Mouse (Mus musculus) forebrain, postnatal 0 days (tissue): ENCODE data around the gene Gm49378. TPM values are rescaled to one million over a fixed set of nuclear protein-coding genes. Genes with fewer than 3 reads are reported as not detected.
A peak's percentile ranks its signal among the peaks of the same experiment; 100 is the strongest.

Experiments
- ATAC-seq: fragments of 200-750 bp; cut with Nextera tagmentation; 2 replicates; pipeline ENCODE4 v1.8.0; 2017; ENCODE audit warnings: mild to moderate bottlenecking, moderate library complexity
- DNase-seq: peaks from one replicate; pipeline ENCODE4 v3.0.0-alpha.2; 2015
- H3K27ac ChIP-seq: fragments of 300-500 bp; sonication (generic); 2 replicates; pipeline ENCODE4 v1.5.1; 2014; ENCODE audit warnings: low read depth, mild to moderate bottlenecking, antibody characterized with exemption, low read length, moderate library complexity, mixed read lengths
- H3K27me3 ChIP-seq: fragments of 300-500 bp; sonication (generic); 2 replicates; pipeline ENCODE4 v1.6.1; 2014; ENCODE audit warnings: mild to moderate bottlenecking, low read length, mixed read lengths; ENCODE audit not compliant: insufficient read depth
- H3K36me3 ChIP-seq: fragments of 300-500 bp; sonication (generic); 2 replicates; pipeline ENCODE4 v1.6.1; 2014; ENCODE audit warnings: mild to moderate bottlenecking, moderate library complexity; ENCODE audit not compliant: insufficient read depth
- H3K4me1 ChIP-seq: fragments of 300-500 bp; sonication (generic); 2 replicates; pipeline ENCODE4 v1.6.1; 2014; ENCODE audit warnings: antibody characterized with exemption; ENCODE audit not compliant: insufficient read depth
- H3K4me2 ChIP-seq: fragments of 300-500 bp; sonication (generic); 2 replicates; pipeline ENCODE4 v1.6.1; 2014; ENCODE audit warnings: low read depth, mild to moderate bottlenecking, moderate library complexity
- H3K4me3 ChIP-seq: fragments of 300-500 bp; sonication (generic); 2 replicates; pipeline ENCODE4 v1.5.1; 2014; ENCODE audit warnings: low read depth, low read length, mixed read lengths
- H3K9ac ChIP-seq: fragments of 300-500 bp; sonication (generic); 2 replicates; pipeline ENCODE4 v1.6.1; 2014; ENCODE audit warnings: mild to moderate bottlenecking
- H3K9me3 ChIP-seq: fragments of 300-500 bp; sonication (generic); 2 replicates; pipeline ENCODE4 v1.6.1; 2016; ENCODE audit warnings: low read length
- CTCF ChIP-seq: sonication (generic); IDR thresholded peaks from 2 replicates; pipeline ENCODE4 v1.5.1; 2016; ENCODE audit warnings: antibody characterized with exemption, control low read depth, low read depth
- WGBS: fragments of 180-500 bp; shearing (Covaris S2); extraction: QIAGEN DNeasy Blood & Tissue Kit; methylation state at CpG from one replicate; pipeline ENCODE4 v1.1.7; 2014; 5-methylcytosine and 5-hydroxymethylcytosine counted together
- polyA plus RNA-seq: library from polyadenylated mRNA; unstranded; fragments of >200 nt; fragmentation: Nextera tagmentation; extraction: Ambion mirVana; gene quantifications from 2 replicates; pipeline ENCODE4 v1.2.1, GENCODE M21; 2015
- total RNA-seq: library from RNA; depleted of rRNA; stranded (reverse); fragments of >200 nt; gene quantifications from 2 replicates; pipeline ENCODE4 v1.2.3, GENCODE M21; 2014

Gm49378 gene
- total and polyA plus RNA-seq, 2 experiments from 2014 or later, result 0.97 to 6.4 TPM

DNA sequence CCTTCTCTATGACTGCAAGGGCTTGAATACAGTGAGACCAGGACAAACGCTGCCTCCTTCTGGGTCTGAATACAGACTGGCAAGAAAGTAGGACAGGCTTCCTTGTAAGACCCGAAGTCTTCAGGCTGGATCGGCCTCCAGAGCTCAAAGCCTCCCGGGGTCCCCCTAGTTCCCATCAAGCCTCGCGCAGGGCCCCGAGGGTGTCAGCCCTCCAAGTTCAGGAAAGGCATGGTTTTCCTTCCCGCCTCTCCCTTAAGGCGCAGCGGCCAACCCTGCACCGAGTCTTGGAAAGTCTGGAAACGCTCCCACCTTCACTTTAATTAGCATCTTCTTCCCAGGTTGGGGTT, 33.8 kb upstream of the Gm49378 start:
- no peak; the same call in 1 of the 2 replicates for TF ChIP-seq CTCF
- H3K27ac ChIP-seq, result peak overlapping the region; percentile 89
- peak overlapping the region; percentile 85 for H3K4me3 ChIP-seq
- ATAC-seq, result peak; percentile 58
- H3K4me1 ChIP-seq, result peaks cover 16% of the 10 kb centered on the region
- H3K27me3 ChIP-seq, result no peaks in the 10 kb centered on the region
- H3K4me2 ChIP-seq, result peak overlapping the region; percentile 83
- H3K36me3 ChIP-seq, result peaks cover 3% of the 10 kb centered on the region; the same call in 1 of the 2 replicates
- under 1% methylated on average over 12 of the region's 12 CpGs for WGBS
- H3K9ac ChIP-seq, result peak overlapping the region; percentile 65
- no peaks in the 10 kb centered on the region for H3K9me3 ChIP-seq
- DNase-seq, result no peak

DNA sequence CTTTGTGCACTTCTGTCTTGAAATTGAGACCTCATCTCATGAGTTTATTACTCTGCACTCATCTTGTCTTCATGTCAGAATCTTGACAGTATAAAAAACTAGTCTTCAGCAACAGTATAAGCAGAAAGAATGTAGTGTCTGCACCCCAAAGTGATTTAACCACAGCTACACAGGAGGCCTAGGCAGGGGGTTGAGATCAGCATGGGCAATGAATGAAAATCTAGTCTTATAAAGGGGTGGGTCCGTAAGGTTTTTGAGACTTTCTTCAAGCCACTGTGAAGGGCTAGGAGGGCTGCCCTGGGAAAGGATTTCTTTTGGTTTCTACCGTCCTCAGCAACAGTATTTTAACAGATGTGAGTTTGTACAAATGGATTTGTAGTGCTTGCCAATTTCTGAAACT, 22.9 kb upstream of the Gm49378 start:
- Histone ChIP-seq H3K9ac (peak overlapping the region; percentile 59; the same call in 1 of the 2 replicates), H3K4me3 (peak overlapping the region; percentile 60; the same call in 1 of the 2 replicates), H3K36me3 (peaks cover 25% of the 10 kb centered on the region), H3K27me3 (no peaks in the 10 kb centered on the region), H3K9me3 (no peaks in the 10 kb centered on the region), H3K27ac (no peak overlapping the region), H3K4me2 (peak overlapping the region; percentile 59; the same call in 1 of the 2 replicates), H3K4me1 (0 out of 2 replicates have a peak, but pooled peaks cover 2% of the 10 kb centered on the region)
- no peak for DNase-seq
- WGBS, result 20% methylated on average over 2 of the region's 2 CpGs
- TF ChIP-seq CTCF, result no peak
- ATAC-seq, result no peak

DNA sequence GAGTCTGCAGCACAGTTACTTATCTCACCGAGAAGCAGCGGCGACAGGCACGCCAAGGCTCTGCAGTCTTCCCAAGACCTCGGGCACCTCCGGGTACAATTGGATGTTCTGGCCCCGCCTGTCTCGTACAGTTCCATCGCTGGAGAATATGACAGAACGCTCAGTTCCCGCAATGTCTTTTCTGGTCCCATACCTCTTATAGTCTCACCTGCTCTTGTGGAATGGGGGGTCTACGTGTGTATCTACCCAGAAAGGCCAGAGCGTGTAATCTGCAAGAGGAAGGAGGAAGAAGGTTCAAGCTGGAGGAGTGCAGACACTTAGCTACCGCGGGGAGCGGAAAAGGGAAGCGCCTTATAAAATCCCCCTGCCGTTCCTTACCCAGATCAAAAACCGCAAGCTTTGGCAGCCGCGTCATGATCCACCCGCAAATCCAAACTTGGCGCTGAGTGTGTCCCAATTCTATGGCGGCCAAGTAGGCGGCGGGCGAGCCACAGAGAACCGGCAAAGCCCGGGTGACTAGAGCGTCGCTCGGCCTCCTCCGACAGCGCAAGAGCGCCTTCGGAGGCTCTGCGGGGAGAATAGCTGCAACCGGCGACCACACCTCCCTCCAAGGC, 22.4 kb upstream of the Gm49378 start, which contains the start of gene Mdp1:
Gene Mdp1, minus strand, starts transcription at position 549 of the 614 bp plus-strand sequence.
- peak; percentile 62 for TF ChIP-seq CTCF
- WGBS, result 2% methylated on average over 39 of the region's 39 CpGs
- peak; percentile 99 for ATAC-seq

DNA sequence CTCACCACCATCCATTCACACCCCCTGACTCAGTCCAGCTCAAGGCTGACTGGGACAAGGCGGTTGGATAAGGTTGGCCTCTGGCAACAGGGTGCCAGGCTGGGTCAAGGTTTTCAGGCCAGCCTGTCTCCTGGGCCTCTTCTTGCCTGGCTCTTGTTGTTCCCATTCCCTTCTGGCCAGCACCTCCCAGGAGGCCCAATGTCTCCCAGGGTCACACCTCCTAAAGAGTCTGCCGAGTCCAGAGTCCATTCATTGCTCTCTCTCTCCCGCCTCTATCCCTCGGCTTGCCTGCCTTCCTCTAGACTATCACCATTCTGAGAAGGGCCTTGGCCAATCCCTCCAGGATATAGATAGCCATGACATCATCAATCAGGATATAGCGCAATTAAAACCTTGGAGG, 20.3 kb upstream of the Gm49378 start:
- no peaks in the 10 kb centered on the region for H3K9me3 ChIP-seq
- TF ChIP-seq CTCF, result no peak
- 94% methylated on average over 5 of the region's 5 CpGs for WGBS
- H3K27ac ChIP-seq, result no peak overlapping the region
- no peaks in the 10 kb centered on the region for H3K27me3 ChIP-seq
- H3K4me1 ChIP-seq, result 0 out of 2 replicates have a peak, but pooled peaks cover 2% of the 10 kb centered on the region
- H3K36me3 ChIP-seq, result peaks cover 16% of the 10 kb centered on the region
- ATAC-seq (no peak), DNase-seq (no peak)
- H3K9ac ChIP-seq, result no peak overlapping the region
- H3K4me3 ChIP-seq, result no peak overlapping the region
- no peak overlapping the region for H3K4me2 ChIP-seq

More for the DNA sequence above, 22.4 kb upstream of the Gm49378 start, which contains the start of gene Mdp1:
- Histone ChIP-seq H3K9ac (peak within 1 kb of the TSS; percentile 59), H3K4me3 (peak within 1 kb of the TSS; percentile 60), H3K36me3 (peaks cover 25% of the 10 kb centered on the region), H3K4me1 (0 out of 2 replicates have a peak, but pooled peaks cover 2% of the 10 kb centered on the region), H3K27me3 (no peaks in the 10 kb centered on the region), H3K9me3 (no peaks in the 10 kb centered on the region), H3K27ac (peak within 1 kb of the TSS; percentile 83), H3K4me2 (peak within 1 kb of the TSS; percentile 59)
- DNase-seq, result peak; percentile 92

DNA sequence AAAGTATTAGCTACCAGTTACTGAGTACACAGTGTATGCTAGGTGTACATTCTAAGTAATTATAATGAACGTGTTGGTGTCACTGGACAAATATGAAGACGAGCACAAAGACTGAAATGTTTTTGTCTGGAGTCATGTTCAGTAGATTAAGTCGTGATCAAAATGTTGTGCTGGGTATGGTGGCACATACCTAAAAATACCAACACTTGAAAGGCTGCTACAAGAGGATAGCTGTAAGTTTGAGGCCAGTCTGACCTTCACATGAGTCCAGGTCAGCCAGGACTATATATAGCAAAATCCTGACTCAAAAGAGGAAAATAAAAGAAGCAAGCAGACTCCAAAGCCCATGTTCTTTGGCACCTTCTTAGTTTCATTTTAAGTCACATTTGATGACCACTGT, 19.2 kb upstream of the Gm49378 start:
- ATAC-seq (no peak), DNase-seq (no peak)
- no peaks in the 10 kb centered on the region for H3K27me3 ChIP-seq
- H3K27ac ChIP-seq, result no peak overlapping the region
- no peak overlapping the region for H3K4me3 ChIP-seq
- H3K36me3 ChIP-seq, result peaks cover 11% of the 10 kb centered on the region; the same call in 1 of the 2 replicates
- no peak overlapping the region for H3K9ac ChIP-seq
- 89% methylated on average over 3 of the region's 3 CpGs for WGBS
- no peak overlapping the region for H3K4me2 ChIP-seq
- H3K4me1 ChIP-seq, result 0 out of 2 replicates have a peak, but pooled peaks cover 2% of the 10 kb centered on the region
- no peaks in the 10 kb centered on the region for H3K9me3 ChIP-seq
- no peak for TF ChIP-seq CTCF

DNA sequence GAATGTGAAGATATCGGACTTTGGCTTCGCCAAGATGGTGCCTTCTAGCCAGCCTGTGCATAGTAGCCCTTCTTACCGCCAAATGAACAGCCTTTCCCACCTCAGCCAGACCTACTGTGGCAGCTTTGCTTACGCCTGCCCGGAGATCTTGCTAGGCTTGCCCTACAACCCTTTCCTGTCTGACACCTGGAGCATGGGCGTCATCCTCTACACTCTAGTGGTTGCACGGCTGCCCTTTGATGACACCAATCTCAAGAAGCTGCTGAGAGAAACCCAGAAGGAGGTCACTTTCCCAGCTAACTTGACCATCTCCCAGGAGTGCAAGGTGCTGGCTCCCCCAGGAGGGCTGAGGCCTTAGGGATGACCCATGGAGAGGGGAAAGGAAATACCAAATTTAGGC, 13.8 kb upstream of the Gm49378 start:
- H3K27me3 ChIP-seq, result no peaks in the 10 kb centered on the region
- H3K27ac ChIP-seq, result no peak overlapping the region
- no peak for TF ChIP-seq CTCF
- H3K4me2 ChIP-seq, result no peak overlapping the region
- H3K4me3 ChIP-seq, result no peak overlapping the region
- H3K9me3 ChIP-seq, result no peaks in the 10 kb centered on the region
- H3K36me3 ChIP-seq, result no peaks in the 10 kb centered on the region; the same call in 1 of the 2 replicates
- no peaks in the 10 kb centered on the region for H3K4me1 ChIP-seq
- 91% methylated on average over 7 of the region's 7 CpGs for WGBS
- ATAC-seq (no peak), DNase-seq (no peak)
- no peak overlapping the region for H3K9ac ChIP-seq

- no peak for TF ChIP-seq CTCF
- Histone ChIP-seq H3K27ac (no peak within 1 kb of the TSS), H3K36me3 (no peaks in the 10 kb centered on the region; the same call in 1 of the 2 replicates), H3K27me3 (no peaks in the 10 kb centered on the region), H3K9me3 (no peaks in the 10 kb centered on the region), H3K9ac (no peak within 1 kb of the TSS), H3K4me2 (no peak within 1 kb of the TSS), H3K4me3 (no peak within 1 kb of the TSS), H3K4me1 (0 out of 2 replicates have a peak, but pooled peaks cover under 1% of the 10 kb centered on the region)
- 93% methylated on average over 2 of the region's 2 CpGs for WGBS
- no peak for DNase-seq
- ATAC-seq, result no peak
These were observed 12.2 kb upstream of the Gm49378 start, which contains the start of gene Tssk4 for GRCm38 (mm10) chr14:55649884-55650283. TSS of gene Tssk4 (plus strand) at chr14:55650184.
